Mouse (Mus musculus) liver, adult 2 months (tissue): Measurements from ENCODE around the gene Mrps33. TPM values are rescaled to one million over a fixed set of nuclear protein-coding genes. Genes with fewer than 3 reads are reported as not detected.

Experiments
- DNase-seq: peaks from one replicate; pipeline ENCODE4 v3.0.0-alpha.2; 2011; ENCODE audit warnings: low read depth, low spot score; ENCODE audit errors: extremely low read depth
- H3K27ac ChIP-seq: fragments of 200-500 bp; replicated peaks from 2 replicates; pipeline ENCODE4 v1.5.1; 2012; ENCODE audit warnings: low read depth, mild to moderate bottlenecking, control low read depth, inconsistent platforms, low read length; ENCODE audit not compliant: insufficient read depth
- H3K27me3 ChIP-seq: fragments of 200-500 bp; 2 replicates; pipeline ENCODE4 v1.6.1; 2012; ENCODE audit warnings: mild to moderate bottlenecking, moderate library complexity, low read length, inconsistent platforms; ENCODE audit not compliant: control insufficient read depth, insufficient read depth
- H3K36me3 ChIP-seq: fragments of 200-500 bp; 2 replicates; pipeline ENCODE4 v1.6.1; 2012; ENCODE audit warnings: low read length, inconsistent platforms; ENCODE audit not compliant: control insufficient read depth, insufficient read depth
- H3K4me1 ChIP-seq: fragments of 200-500 bp; 2 replicates; pipeline ENCODE4 v1.6.1; 2011; ENCODE audit warnings: low read length; ENCODE audit not compliant: control insufficient read depth, insufficient read depth
- H3K4me3 ChIP-seq: fragments of 200-500 bp; 2 replicates; pipeline ENCODE4 v1.5.1; 2011; ENCODE audit warnings: low read depth, mild to moderate bottlenecking, control low read depth, low read length, moderate library complexity; ENCODE audit not compliant: insufficient read depth
- H3K79me2 ChIP-seq: fragments of 200-500 bp; 2 replicates; pipeline ENCODE4 v1.6.1; 2012; ENCODE audit warnings: inconsistent platforms, mild to moderate bottlenecking, low read length, moderate library complexity; ENCODE audit not compliant: control insufficient read depth, insufficient read depth
- H3K9ac ChIP-seq: fragments of 200-500 bp; 2 replicates; pipeline ENCODE4 v1.6.1; 2012; ENCODE audit warnings: low read depth, mild to moderate bottlenecking, control low read depth, inconsistent platforms, low read length
- CTCF ChIP-seq: fragments of 200-500 bp; IDR thresholded peaks from 2 replicates; pipeline ENCODE4 v1.5.1; 2011; ENCODE audit warnings: low read depth, low read length, control low read depth
- POLR2A ChIP-seq: fragments of 200-500 bp; IDR thresholded peaks from 2 replicates; pipeline ENCODE4 v1.6.1; 2011; ENCODE audit warnings: low read length, control low read depth; ENCODE audit not compliant: insufficient read depth; ENCODE audit errors: extremely low read depth
- WGBS: fragments of 180-500 bp; shearing (Covaris S2); methylation state at CpG from one replicate; pipeline ENCODE4 v1.1.7; 2018; 5-methylcytosine and 5-hydroxymethylcytosine counted together
- polyA plus RNA-seq: library from polyadenylated mRNA; depleted of rRNA; stranded (reverse); fragments of >200 nt; gene quantifications from 2 replicates; pipeline ENCODE4 v1.2.3, GENCODE M21; 2012
- total RNA-seq: library from RNA; depleted of rRNA; stranded (reverse); fragments of >200 nt; gene quantifications from 2 replicates; pipeline ENCODE4 v1.2.3, GENCODE M21; 2014

Mrps33 gene
- total and polyA plus RNA-seq, 2 experiments, result 38.4 to 210 TPM

GRCm38 (mm10) chr6:39785944-39786343 lies 24.8 kb downstream of the Mrps33 start:
- no peak for DNase-seq
- Histone ChIP-seq H3K27ac (no peak overlapping the region), H3K4me3 (no peak overlapping the region), H3K36me3 (no peaks in the 10 kb centered on the region), H3K9ac (no peak overlapping the region), H3K79me2 (no peaks in the 10 kb centered on the region), H3K27me3 (no peaks in the 10 kb centered on the region), H3K4me1 (peaks cover 10% of the 10 kb centered on the region)
- WGBS, result 77% methylated on average over 5 of the region's 5 CpGs
- TF ChIP-seq POLR2A (no peak), CTCF (no peak)

DNA sequence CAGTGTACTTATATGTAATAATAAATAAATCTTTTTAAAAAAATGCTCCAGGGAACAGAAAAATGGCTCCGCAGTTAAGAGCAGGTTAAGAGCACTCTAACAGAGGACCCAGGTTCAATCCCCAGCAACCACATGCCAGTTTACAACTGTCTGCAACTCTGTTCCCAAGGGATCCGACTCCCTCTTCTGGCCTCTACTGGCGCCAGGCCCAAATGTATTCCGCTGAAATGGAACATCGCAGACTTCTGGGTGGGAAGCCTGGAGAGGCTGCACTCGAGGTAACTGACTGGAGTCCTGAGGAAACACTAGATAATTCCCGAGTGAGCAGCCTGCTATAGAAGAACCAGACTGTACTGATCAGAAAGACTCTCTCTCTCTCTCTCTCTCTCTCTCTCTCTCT lies 27.3 kb downstream of the Mrps33 start:
- WGBS, result 84% methylated on average over 7 of the region's 7 CpGs
- H3K4me1 ChIP-seq, result peaks cover 10% of the 10 kb centered on the region
- no peaks in the 10 kb centered on the region for H3K79me2 ChIP-seq
- H3K36me3 ChIP-seq, result no peaks in the 10 kb centered on the region
- no peak overlapping the region for H3K9ac ChIP-seq
- no peak for TF ChIP-seq CTCF
- H3K4me3 ChIP-seq, result no peak overlapping the region
- DNase-seq, result no peak
- no peak overlapping the region for H3K27ac ChIP-seq
- no peaks in the 10 kb centered on the region for H3K27me3 ChIP-seq

DNA sequence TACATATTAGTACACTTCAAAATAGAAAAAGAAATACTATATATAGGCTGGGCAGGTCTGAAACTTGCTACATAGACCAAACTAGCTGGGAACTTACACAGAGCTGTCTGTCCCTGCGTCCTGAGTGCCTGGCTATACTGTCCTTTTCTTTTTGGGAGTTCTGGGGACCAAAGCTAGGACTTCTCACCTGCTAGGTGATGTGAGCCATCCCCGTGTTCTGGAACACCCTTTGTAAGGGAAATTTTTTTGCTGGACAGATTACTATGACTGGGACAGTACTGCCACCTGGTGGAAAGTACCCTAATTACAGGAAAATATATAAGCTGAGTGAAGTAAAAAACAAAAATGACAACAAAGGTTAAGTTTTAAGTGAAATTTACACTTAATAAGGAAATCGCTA lies 28.2 kb downstream of the Mrps33 start:
- Histone ChIP-seq H3K79me2 (no peaks in the 10 kb centered on the region), H3K27me3 (no peaks in the 10 kb centered on the region), H3K36me3 (no peaks in the 10 kb centered on the region), H3K9ac (no peak overlapping the region), H3K4me1 (peaks cover 10% of the 10 kb centered on the region), H3K27ac (no peak overlapping the region), H3K4me3 (no peak overlapping the region)
- peak; percentile 50 for TF ChIP-seq CTCF
- TF ChIP-seq POLR2A, result no peak
- 23% methylated on average over 3 of the region's 3 CpGs for WGBS
- DNase-seq, result peak; percentile 49

GRCm38 (mm10) chr6:39781766-39782530 lies 28.8 kb downstream of the Mrps33 start:
- Histone ChIP-seq H3K4me1 (peaks cover 10% of the 10 kb centered on the region), H3K4me3 (peak overlapping the region; percentile 38; the same call in 1 of the 2 replicates), H3K36me3 (no peaks in the 10 kb centered on the region), H3K9ac (0 out of 2 replicates have a peak overlapping the region, but pooled peaks have one; percentile 23), H3K27me3 (no peaks in the 10 kb centered on the region), H3K79me2 (no peaks in the 10 kb centered on the region), H3K27ac (peak overlapping the region; percentile 46)
- TF ChIP-seq CTCF (no peak), POLR2A (no peak)
- WGBS, result 40% methylated on average over 17 of the region's 17 CpGs
- peak; percentile 70 for DNase-seq

DNA sequence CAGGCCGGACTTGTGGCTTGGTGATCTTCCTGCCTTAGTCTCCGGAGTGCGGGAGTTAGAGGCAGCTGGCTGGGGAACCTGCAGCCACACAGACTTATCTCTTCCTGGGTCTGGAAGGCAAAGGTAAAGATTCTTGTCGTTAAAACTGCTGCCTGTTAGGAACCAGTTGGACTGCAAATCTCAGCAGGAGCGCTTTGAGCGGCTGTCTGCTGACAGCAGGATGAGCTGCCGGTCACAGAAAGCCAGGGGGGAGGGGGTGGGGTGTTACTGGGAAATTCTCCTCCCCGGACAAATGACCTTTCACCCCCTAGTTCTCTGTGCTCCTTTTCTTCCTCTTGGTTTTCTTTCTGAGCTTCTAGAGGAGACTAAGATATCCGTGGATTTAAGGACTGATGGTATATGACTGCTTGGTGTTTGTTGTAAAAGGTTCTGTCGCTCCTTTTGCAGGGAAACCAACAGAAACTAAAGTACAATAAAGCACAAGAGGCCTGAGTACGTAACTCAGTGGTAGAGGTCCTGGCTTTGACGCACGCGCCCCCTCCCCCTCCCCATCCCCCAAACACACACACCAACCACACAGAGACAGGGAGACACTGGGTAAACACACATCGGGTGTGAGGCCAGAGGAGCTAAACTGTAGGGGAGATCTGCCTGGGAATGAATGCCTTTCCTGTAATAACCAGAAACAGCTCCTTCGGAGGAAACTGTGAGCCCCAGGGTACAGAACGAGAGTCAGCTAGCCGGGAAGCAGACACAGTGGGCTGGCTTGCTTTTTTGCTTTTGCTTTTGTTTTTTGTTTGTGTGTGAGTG lies 29.7 kb downstream of the Mrps33 start:
- peak overlapping the region; percentile 41; the same call in 1 of the 2 replicates for H3K4me3 ChIP-seq
- DNase-seq, result peak; percentile 56
- H3K4me1 ChIP-seq, result peaks cover 10% of the 10 kb centered on the region
- no peaks in the 10 kb centered on the region for H3K36me3 ChIP-seq
- 15% methylated on average over 18 of the region's 18 CpGs for WGBS
- H3K27ac ChIP-seq, result peak overlapping the region; percentile 50
- H3K27me3 ChIP-seq, result no peaks in the 10 kb centered on the region
- TF ChIP-seq CTCF (no peak), POLR2A (no peak)
- no peaks in the 10 kb centered on the region for H3K79me2 ChIP-seq
- peak overlapping the region; percentile 78 for H3K9ac ChIP-seq

DNA sequence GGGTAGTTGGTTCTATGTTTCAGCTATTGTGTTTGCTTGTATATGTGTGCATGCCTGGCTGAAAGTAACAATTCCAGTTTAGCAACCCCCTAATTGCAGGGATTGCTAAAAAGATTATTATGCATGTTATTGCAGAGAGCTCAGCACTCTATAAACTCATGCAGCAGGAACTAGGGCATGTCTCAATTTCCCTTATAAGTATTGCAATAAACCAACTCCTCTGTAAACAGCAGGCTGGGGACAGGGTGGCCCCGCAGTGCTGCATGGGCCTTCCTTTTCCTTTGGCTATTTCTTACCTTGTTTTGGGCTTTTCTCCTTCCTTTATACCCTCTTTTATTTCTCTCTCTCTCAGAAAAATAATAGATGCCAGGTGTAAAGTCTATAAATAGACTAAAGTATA lies 32.3 kb downstream of the Mrps33 start:
- Histone ChIP-seq H3K27me3 (no peaks in the 10 kb centered on the region), H3K27ac (no peak overlapping the region), H3K36me3 (no peaks in the 10 kb centered on the region), H3K4me1 (peaks cover 10% of the 10 kb centered on the region), H3K9ac (no peak overlapping the region), H3K79me2 (no peaks in the 10 kb centered on the region), H3K4me3 (no peak overlapping the region)
- DNase-seq, result peak; percentile 7
- WGBS, result 79% methylated on average over 1 of the region's 1 CpGs
- TF ChIP-seq CTCF (no peak), POLR2A (no peak)
